Comparison of ENCODE assay signal across 10 mouse cellular contexts in genomic region chr8:94966578-94966977, GRCm38 (mm10). TPM values are rescaled to one million over a fixed set of nuclear protein-coding genes. Genes with fewer than 3 reads are reported as not detected.
DNase-seq lines count a peak whose midpoint lies in the region; ATAC-seq and TF ChIP-seq lines count a peak whose summit lies in the region.
"Had no signal": no experiment of that assay in that cellular context is flagged by ENCODE, and none has a peak within 500 bp of the region (broad histone marks: within the 10 kb centered on the region; RNA-seq: fewer than 3 reads in every experiment).

No protein-coding gene starts in this region.

- H3K4me2 ChIP-seq in hindbrain, embryonic 14.5 days (replicated peaks): no peak overlapping the region
- H3K4me2 ChIP-seq in hindbrain, embryonic 16.5 days (ENCODE audit: low read length): no peak overlapping the region
- no peak overlapping the region for H3K4me2 ChIP-seq in neural tube, embryonic 11.5 days (ENCODE audit: low read depth)
- H3K4me2 ChIP-seq: embryonic facial prominence, embryonic 12.5 days; limb, embryonic 13.5 days had no signal

- 21% methylated on average over 7 of the region's 7 CpGs for WGBS in hindbrain, embryonic 14.5 days
- 13% methylated on average over 7 of the region's 7 CpGs for WGBS in hindbrain, embryonic 16.5 days
- WGBS in limb, embryonic 10.5 days: 23% methylated on average over 7 of the region's 7 CpGs
- 23% methylated on average over 7 of the region's 7 CpGs for WGBS in neural tube, embryonic 11.5 days

- H3K9ac ChIP-seq in hindbrain, embryonic 14.5 days: no peak overlapping the region
- no peak overlapping the region for H3K9ac ChIP-seq in hindbrain, embryonic 16.5 days (ENCODE audit: low read depth, low read length)
- no peak overlapping the region for H3K9ac ChIP-seq in ES-E14 (ENCODE audit: insufficient read depth, low read depth, low read length, poor library complexity, severe bottlenecking)
- H3K9ac ChIP-seq in neural tube, embryonic 11.5 days (ENCODE audit: low read length): no peak overlapping the region
- H3K9ac ChIP-seq: embryonic facial prominence, embryonic 12.5 days; limb, embryonic 13.5 days had no signal

- no peak overlapping the region for H3K4me3 ChIP-seq in hindbrain, embryonic 14.5 days (replicated peaks; ENCODE audit: low read length)
- no peak overlapping the region for H3K4me3 ChIP-seq in hindbrain, embryonic 16.5 days (ENCODE audit: low read length)
- no peak overlapping the region for H3K4me3 ChIP-seq in ES-E14 (ENCODE audit: insufficient read depth in 1 of 2, low read depth in 1 of 2, low read length in 2 of 2, poor library complexity in 1 of 2, severe bottlenecking in 1 of 2)
- no peak overlapping the region for H3K4me3 ChIP-seq in limb, embryonic 10.5 days
- no peak overlapping the region for H3K4me3 ChIP-seq in neural tube, embryonic 11.5 days (ENCODE audit: low read depth, low read length)
- H3K4me3 ChIP-seq: embryonic facial prominence, embryonic 12.5 days; limb, embryonic 13.5 days had no signal

- H3K9me3 ChIP-seq in hindbrain, embryonic 14.5 days (ENCODE audit: control insufficient read depth, low read length): no peaks in the 10 kb centered on the region
- H3K9me3 ChIP-seq in hindbrain, embryonic 16.5 days (ENCODE audit: control insufficient read depth, low read length): no peaks in the 10 kb centered on the region
- no peaks in the 10 kb centered on the region for H3K9me3 ChIP-seq in ES-E14 (ENCODE audit: control insufficient read depth, insufficient read depth, low read depth, low read length)
- H3K9me3 ChIP-seq in limb, embryonic 10.5 days (replicated peaks): no peaks in the 10 kb centered on the region
- no peaks in the 10 kb centered on the region for H3K9me3 ChIP-seq in neural tube, embryonic 11.5 days (ENCODE audit: control insufficient read depth, low read length)
- H3K9me3 ChIP-seq: embryonic facial prominence, embryonic 12.5 days; limb, embryonic 13.5 days had no signal

- in situ Hi-C loops in ES-E14 (cut with MboI; ENCODE audit: low sequenced_read_pairs in 2 of 2, unreplicated experiment in 2 of 2): no loop called here

- H3K4me1 ChIP-seq in hindbrain, embryonic 14.5 days (replicated peaks; ENCODE audit: control insufficient read depth, insufficient read depth, low read length): no peaks in the 10 kb centered on the region
- no peaks in the 10 kb centered on the region for H3K4me1 ChIP-seq in hindbrain, embryonic 16.5 days (ENCODE audit: control insufficient read depth, insufficient read depth, low read depth, low read length)
- H3K4me1 ChIP-seq in ES-E14 (ENCODE audit: control insufficient read depth in 2 of 2, insufficient read depth in 2 of 2, low read length in 2 of 2, poor library complexity in 1 of 2): no peaks in the 10 kb centered on the region
- 0 out of 2 replicates have a peak, but pooled peaks cover 4% of the 10 kb centered on the region for H3K4me1 ChIP-seq in limb, embryonic 10.5 days
- no peaks in the 10 kb centered on the region for H3K4me1 ChIP-seq in neural tube, embryonic 11.5 days (ENCODE audit: control insufficient read depth, insufficient read depth, low read length)
- H3K4me1 ChIP-seq: embryonic facial prominence, embryonic 12.5 days; limb, embryonic 13.5 days had no signal

- H3K27me3 ChIP-seq in hindbrain, embryonic 14.5 days (ENCODE audit: control insufficient read depth, insufficient read depth, low read length): no peaks in the 10 kb centered on the region
- H3K27me3 ChIP-seq in hindbrain, embryonic 16.5 days (replicated peaks; ENCODE audit: control insufficient read depth, insufficient read depth, low read length): no peaks in the 10 kb centered on the region
- no peaks in the 10 kb centered on the region for H3K27me3 ChIP-seq in limb, embryonic 10.5 days (ENCODE audit: low read depth, poor library complexity, severe bottlenecking)
- H3K27me3 ChIP-seq in neural tube, embryonic 11.5 days (ENCODE audit: control insufficient read depth, insufficient read depth, low read length): no peaks in the 10 kb centered on the region
- H3K27me3 ChIP-seq: embryonic facial prominence, embryonic 12.5 days; limb, embryonic 13.5 days had no signal

- H3K27ac ChIP-seq in hindbrain, embryonic 14.5 days: no peak overlapping the region
- no peak overlapping the region for H3K27ac ChIP-seq in hindbrain, embryonic 16.5 days (ENCODE audit: low read depth, low read length)
- no peak overlapping the region for H3K27ac ChIP-seq in ES-E14 (ENCODE audit: insufficient read depth, low read depth, low read length, poor library complexity, severe bottlenecking)
- no peak overlapping the region for H3K27ac ChIP-seq in limb, embryonic 10.5 days
- no peak overlapping the region for H3K27ac ChIP-seq in neural tube, embryonic 11.5 days (ENCODE audit: low read depth, low read length)
- H3K27ac ChIP-seq: embryonic facial prominence, embryonic 12.5 days; limb, embryonic 13.5 days had no signal

- no peaks in the 10 kb centered on the region for H3K36me3 ChIP-seq in hindbrain, embryonic 14.5 days (replicated peaks; ENCODE audit: control insufficient read depth, insufficient read depth)
- no peaks in the 10 kb centered on the region for H3K36me3 ChIP-seq in hindbrain, embryonic 16.5 days (ENCODE audit: control insufficient read depth, insufficient read depth, low read length)
- H3K36me3 ChIP-seq in ES-E14 (ENCODE audit: control insufficient read depth, insufficient read depth, low read length, poor library complexity, severe bottlenecking): no peaks in the 10 kb centered on the region
- no peaks in the 10 kb centered on the region for H3K36me3 ChIP-seq in limb, embryonic 10.5 days
- no peaks in the 10 kb centered on the region for H3K36me3 ChIP-seq in neural tube, embryonic 11.5 days (ENCODE audit: control insufficient read depth, insufficient read depth, low read length)
- H3K36me3 ChIP-seq: embryonic facial prominence, embryonic 12.5 days; limb, embryonic 13.5 days had no signal

- peak; percentile 80 for DNase-seq in hindbrain, embryonic 14.5 days (ENCODE audit: low spot score)
- DNase-seq in ES-E14 (ENCODE audit: low read depth, low spot score): peak; percentile 37
- peak; percentile 82 for DNase-seq in embryo, embryonic 10.5 days (ENCODE audit: low spot score)
- DNase-seq in limb, embryonic 10.5 days (ENCODE audit: low spot score): peak; percentile 68
- peak; percentile 29 for DNase-seq in neural tube, embryonic 11.5 days (ENCODE audit: low spot score)
- no peak for DNase-seq in right cerebral cortex, postnatal 14 days
- DNase-seq in left cerebral cortex, adult 9 months (ENCODE audit: low spot score in 2 of 2): no peak

- no peak for ATAC-seq in hindbrain, embryonic 14.5 days (ENCODE audit: low FRiP score)
- ATAC-seq in hindbrain, embryonic 16.5 days: no peak
- ATAC-seq in neural tube, embryonic 11.5 days (ENCODE audit: insufficient read depth, low FRiP score, low TSS enrichment): no peak

TF ChIP-seq in ES-E14, 5 proteins besides CTCF, POLR2A, EP300 and RAD21:
- no peak for TF ChIP-seq HCFC1 (IDR thresholded peaks at IDR 0.05; ENCODE audit: borderline replicate concordance, insufficient read depth, low read length)

RNA-seq across cellular contexts. Expression of gene Adgrg1, which starts 8.0 kb away (rescaled TPM):
- polyA plus RNA-seq in hindbrain, embryonic 14.5 days (2014; fragmentation: Nextera tagmentation; extraction: Ambion mirVana): 115 and 123 TPM in 2 replicates
- 112 and 135 TPM in 2 replicates for polyA plus RNA-seq in hindbrain, embryonic 16.5 days (2015; fragmentation: Nextera tagmentation; extraction: Ambion mirVana)
- total RNA-seq in ES-E14 (2012; rRNA removed): 5.4 and 5.7 TPM in 2 replicates
- 7.0 and 11.6 TPM in 2 replicates for polyA plus RNA-seq in limb, embryonic 10.5 days (2016; fragmentation: Nextera tagmentation; extraction: Ambion mirVana)
- polyA plus RNA-seq in neural tube, embryonic 11.5 days (2014; fragmentation: Nextera tagmentation; extraction: Ambion mirVana): 133 and 140 TPM in 2 replicates

RNA-seq across cellular contexts. Expression of gene Adgrg5, which starts 43.1 kb away (rescaled TPM):
- polyA plus RNA-seq in hindbrain, embryonic 14.5 days (2014; fragmentation: Nextera tagmentation; extraction: Ambion mirVana): 0.23 and 0.27 TPM in 2 replicates
- polyA plus RNA-seq in hindbrain, embryonic 16.5 days (2015; fragmentation: Nextera tagmentation; extraction: Ambion mirVana): 0.05 and 0.09 TPM in 2 replicates
- total RNA-seq in ES-E14 (2012; rRNA removed): 1.1 and 2.2 TPM in 2 replicates
- 0.18 and 0.74 TPM in 2 replicates for polyA plus RNA-seq in limb, embryonic 10.5 days (2016; fragmentation: Nextera tagmentation; extraction: Ambion mirVana)
- 0.31 TPM in 1 of 2 replicates, not detected in the other for polyA plus RNA-seq in neural tube, embryonic 11.5 days (2014; fragmentation: Nextera tagmentation; extraction: Ambion mirVana)

RNA-seq across cellular contexts. Expression of gene Ccdc102a, which starts 48.7 kb away (rescaled TPM):
- polyA plus RNA-seq in hindbrain, embryonic 14.5 days (2014; fragmentation: Nextera tagmentation; extraction: Ambion mirVana): 7.1 and 9.0 TPM in 2 replicates
- 5.7 and 6.9 TPM in 2 replicates for polyA plus RNA-seq in hindbrain, embryonic 16.5 days (2015; fragmentation: Nextera tagmentation; extraction: Ambion mirVana)
- total RNA-seq in ES-E14 (2012; rRNA removed): 10.7 and 11.0 TPM in 2 replicates
- 27.0 and 32.3 TPM in 2 replicates for polyA plus RNA-seq in limb, embryonic 10.5 days (2016; fragmentation: Nextera tagmentation; extraction: Ambion mirVana)
- 20.1 and 20.2 TPM in 2 replicates for polyA plus RNA-seq in neural tube, embryonic 11.5 days (2014; fragmentation: Nextera tagmentation; extraction: Ambion mirVana)

RNA-seq across cellular contexts. Expression of gene Adgrg3, which starts 50.9 kb away (rescaled TPM):
- 1.1 and 1.2 TPM in 2 replicates for polyA plus RNA-seq in hindbrain, embryonic 14.5 days (2014; fragmentation: Nextera tagmentation; extraction: Ambion mirVana)
- polyA plus RNA-seq in hindbrain, embryonic 16.5 days (2015; fragmentation: Nextera tagmentation; extraction: Ambion mirVana): 1.2 and 1.3 TPM in 2 replicates
- 0.36 TPM in 1 of 2 replicates, not detected in the other for total RNA-seq in ES-E14 (2012; rRNA removed)
- 3.4 and 4.2 TPM in 2 replicates for polyA plus RNA-seq in limb, embryonic 10.5 days (2016; fragmentation: Nextera tagmentation; extraction: Ambion mirVana)
- polyA plus RNA-seq in neural tube, embryonic 11.5 days (2014; fragmentation: Nextera tagmentation; extraction: Ambion mirVana): 3.5 and 4.1 TPM in 2 replicates

Comparison
In these comparisons a context has a peak if more than half of its experiments do, and no peak if none do; other contexts are left out.
1. DNase-seq: peak in hindbrain, embryonic 14.5 days (single experiment), ES-E14 (single experiment), embryo, embryonic 10.5 days (single experiment), limb, embryonic 10.5 days (single experiment) and neural tube, embryonic 11.5 days (single experiment); none in right cerebral cortex, postnatal 14 days (single experiment) and left cerebral cortex, adult 9 months (0 of 2).